Comparison of ENCODE assay signal across 8 mouse cellular contexts in genomic region chr13:41737628-41738309, GRCm38 (mm10).
DNase-seq lines count a peak whose midpoint lies in the region; ATAC-seq and TF ChIP-seq lines count a peak whose summit lies in the region.

No protein-coding gene starts in this region.

- 0 out of 2 replicates have a peak, but pooled peaks have one; percentile 15 for ATAC-seq in limb, embryonic 13.5 days (ENCODE audit: low FRiP score, low read depth)

- no peak overlapping the region for H3K9ac ChIP-seq in limb, embryonic 13.5 days

- no peak for TF ChIP-seq CTCF in brain, embryonic 14.5 days (IDR thresholded peaks at IDR 0.05; ENCODE audit: borderline replicate concordance, extremely low read depth, insufficient read depth, insufficient read length)

- peak; percentile 10 to 12 for DNase-seq in cerebellum, adult 18-20 months
- DNase-seq in cerebellum, adult 11 months: no peak
- peak; percentile 93 for DNase-seq in brain, embryonic 14.5 days (ENCODE audit: low read depth)
- peak; percentile 45 for DNase-seq in gastrocnemius, postnatal 25 days
- DNase-seq in thymus, adult 18-20 months: no peak
- DNase-seq in liver: no peak
- DNase-seq in kidney, postnatal 10 days: no peak

- no peaks in the 10 kb centered on the region for H3K27me3 ChIP-seq in limb, embryonic 13.5 days

- H3K4me2 ChIP-seq in limb, embryonic 13.5 days (replicated peaks): no peak overlapping the region

- no peak overlapping the region; the same call in 1 of the 2 replicates for H3K27ac ChIP-seq in limb, embryonic 13.5 days

- H3K4me3 ChIP-seq in limb, embryonic 13.5 days: no peak overlapping the region

- H3K9me3 ChIP-seq in limb, embryonic 13.5 days: no peaks in the 10 kb centered on the region

- TF ChIP-seq POLR2A in brain, embryonic 14.5 days (IDR thresholded peaks at IDR 0.05; ENCODE audit: borderline replicate concordance, extremely low read depth, insufficient read depth, insufficient read length, poor library complexity, severe bottlenecking): no peak

- 63% methylated on average over 10 of the region's 10 CpGs for WGBS in limb, embryonic 13.5 days

- H3K36me3 ChIP-seq in limb, embryonic 13.5 days: no peaks in the 10 kb centered on the region

- peaks cover 15% of the 10 kb centered on the region; the same call in 1 of the 2 replicates for H3K4me1 ChIP-seq in limb, embryonic 13.5 days

Comparison
In these comparisons a context has a peak if more than half of its experiments do, and no peak if none do; other contexts are left out.
1. DNase-seq: peak in cerebellum, adult 18-20 months (2 of 2), brain, embryonic 14.5 days (single experiment) and gastrocnemius, postnatal 25 days (single experiment); none in cerebellum, adult 11 months (single experiment), thymus, adult 18-20 months (0 of 2), liver (single experiment) and kidney, postnatal 10 days (single experiment).